Mouse (Mus musculus) embryonic facial prominence, embryonic 10.5 days (tissue): ENCODE results near the gene Ank3. TPM values are rescaled to one million over a fixed set of nuclear protein-coding genes. Genes with fewer than 3 reads are reported as not detected.

Experiments
- DNase-seq: peaks from one replicate; pipeline ENCODE4 v3.0.0-alpha.2; 2017; ENCODE audit warnings: low spot score
- H3K27ac ChIP-seq: fragments of 300-500 bp; sonication (generic); replicated peaks from 2 replicates; pipeline ENCODE4 v1.5.1; 2016; ENCODE audit warnings: mild to moderate bottlenecking
- H3K27me3 ChIP-seq: fragments of 300-500 bp; sonication (generic); replicated peaks from 2 replicates; pipeline ENCODE4 v1.6.1; 2016; ENCODE audit warnings: low read depth, mild to moderate bottlenecking; ENCODE audit not compliant: poor library complexity, severe bottlenecking
- H3K36me3 ChIP-seq: fragments of 300-500 bp; sonication (generic); replicated peaks from 2 replicates; pipeline ENCODE4 v1.6.1; 2016; ENCODE audit warnings: mild to moderate bottlenecking, moderate library complexity
- H3K4me1 ChIP-seq: fragments of 300-500 bp; sonication (generic); 2 replicates; pipeline ENCODE4 v1.6.1; 2016
- H3K4me3 ChIP-seq: fragments of 300-500 bp; sonication (generic); 2 replicates; pipeline ENCODE4 v1.5.1; 2016; ENCODE audit warnings: mild to moderate bottlenecking, moderate library complexity
- H3K9me3 ChIP-seq: fragments of 300-500 bp; sonication (generic); 2 replicates; pipeline ENCODE4 v1.6.1; 2016; ENCODE audit warnings: mild to moderate bottlenecking
- WGBS: fragments of 180-500 bp; shearing (Covaris S2); methylation state at CpG from one replicate; pipeline ENCODE4 v1.1.7; 2016; 5-methylcytosine and 5-hydroxymethylcytosine counted together
- polyA plus RNA-seq: library from polyadenylated mRNA; unstranded; fragments of >200 nt; fragmentation: Nextera tagmentation; extraction: Ambion mirVana; gene quantifications from 2 replicates; pipeline ENCODE4 v1.2.1, GENCODE M21; 2016

The Ank3 gene
- polyA plus RNA-seq, 1 experiment from 2014 or later: 36.9 TPM

- no peak overlapping the region for H3K27ac ChIP-seq
- peaks cover 2% of the 10 kb centered on the region; the same call in 1 of the 2 replicates for H3K9me3 ChIP-seq
- no peaks in the 10 kb centered on the region for H3K36me3 ChIP-seq
- H3K4me3 ChIP-seq: no peak overlapping the region
- H3K4me1 ChIP-seq: no peaks in the 10 kb centered on the region
- H3K27me3 ChIP-seq: no peaks in the 10 kb centered on the region
- DNase-seq: no peak
- WGBS: 65% methylated on average over 10 of the region's 10 CpGs
These were observed 24.6 kb upstream of the Ank3 start for GRCm38 (mm10) chr10:69373796-69374550.

GRCm38 (mm10) chr10:69375154-69375553 lies 23.4 kb upstream of the Ank3 start:
- Histone ChIP-seq H3K9me3 (peaks cover 2% of the 10 kb centered on the region; the same call in 1 of the 2 replicates), H3K36me3 (no peaks in the 10 kb centered on the region), H3K4me1 (no peaks in the 10 kb centered on the region), H3K27me3 (no peaks in the 10 kb centered on the region), H3K4me3 (no peak overlapping the region), H3K27ac (no peak overlapping the region)
- no peak for DNase-seq
- WGBS: 54% methylated on average over 7 of the region's 7 CpGs

- no peaks in the 10 kb centered on the region for H3K36me3 ChIP-seq
- DNase-seq: no peak
- no peak overlapping the region for H3K27ac ChIP-seq
- H3K4me1 ChIP-seq: peaks cover 19% of the 10 kb centered on the region
- no peaks in the 10 kb centered on the region for H3K9me3 ChIP-seq
- WGBS: 98% methylated on average over 1 of the region's 1 CpGs
- no peak overlapping the region for H3K4me3 ChIP-seq
- no peaks in the 10 kb centered on the region for H3K27me3 ChIP-seq
These were observed 15.4 kb upstream of the Ank3 start for GRCm38 (mm10) chr10:69383186-69383585.

GRCm38 (mm10) chr10:69384640-69385039 lies 13.9 kb upstream of the Ank3 start:
- Histone ChIP-seq H3K36me3 (no peaks in the 10 kb centered on the region), H3K4me1 (peaks cover 19% of the 10 kb centered on the region), H3K27me3 (no peaks in the 10 kb centered on the region), H3K4me3 (no peak overlapping the region), H3K9me3 (no peaks in the 10 kb centered on the region), H3K27ac (no peak overlapping the region)
- 63% methylated on average over 11 of the region's 11 CpGs for WGBS
- no peak for DNase-seq

- H3K27me3 ChIP-seq: no peaks in the 10 kb centered on the region
- no peak overlapping the region for H3K4me3 ChIP-seq
- peaks cover 19% of the 10 kb centered on the region for H3K4me1 ChIP-seq
- H3K27ac ChIP-seq: no peak overlapping the region
- no peak for DNase-seq
- H3K36me3 ChIP-seq: no peaks in the 10 kb centered on the region
- WGBS: 86% methylated on average over 8 of the region's 8 CpGs
- no peaks in the 10 kb centered on the region for H3K9me3 ChIP-seq
These were observed 13.4 kb upstream of the Ank3 start for GRCm38 (mm10) chr10:69385136-69385535.

- no peaks in the 10 kb centered on the region for H3K27me3 ChIP-seq
- no peak for DNase-seq
- H3K27ac ChIP-seq: no peak overlapping the region
- H3K4me1 ChIP-seq: peaks cover 19% of the 10 kb centered on the region
- no peaks in the 10 kb centered on the region for H3K9me3 ChIP-seq
- WGBS: 80% methylated on average over 8 of the region's 8 CpGs
- H3K36me3 ChIP-seq: no peaks in the 10 kb centered on the region
- no peak overlapping the region for H3K4me3 ChIP-seq
These were observed 11.8 kb upstream of the Ank3 start for GRCm38 (mm10) chr10:69386767-69387166.

- Histone ChIP-seq H3K27ac (no peak overlapping the region), H3K4me3 (no peak overlapping the region), H3K27me3 (peaks cover 2% of the 10 kb centered on the region), H3K36me3 (no peaks in the 10 kb centered on the region), H3K4me1 (peaks cover 11% of the 10 kb centered on the region), H3K9me3 (no peaks in the 10 kb centered on the region)
- 88% methylated on average over 4 of the region's 4 CpGs for WGBS
- DNase-seq: no peak
These were observed 9.1 kb upstream of the Ank3 start for GRCm38 (mm10) chr10:69389511-69389910.

- H3K27ac ChIP-seq: peak overlapping the region; percentile 67; the same call in 1 of the 2 replicates
- no peaks in the 10 kb centered on the region for H3K36me3 ChIP-seq
- no peaks in the 10 kb centered on the region for H3K9me3 ChIP-seq
- WGBS: 1% methylated on average over 26 of the region's 26 CpGs
- peaks cover 78% of the 10 kb centered on the region for H3K27me3 ChIP-seq
- DNase-seq: peak; percentile 48
- H3K4me3 ChIP-seq: peak overlapping the region; percentile 76
- peaks cover 26% of the 10 kb centered on the region for H3K4me1 ChIP-seq
These were observed 293 bp upstream of the Ank3 start for GRCm38 (mm10) chr10:69398197-69398762.

GRCm38 (mm10) chr10:69399814-69400385 lies 1.3 kb downstream of the Ank3 start:
- H3K27me3 ChIP-seq: peaks cover 72% of the 10 kb centered on the region
- no peaks in the 10 kb centered on the region for H3K9me3 ChIP-seq
- H3K27ac ChIP-seq: no peak overlapping the region
- DNase-seq: peak; percentile 50
- 3% methylated on average over 17 of the region's 17 CpGs for WGBS
- H3K4me3 ChIP-seq: peak overlapping the region; percentile 76
- peaks cover 26% of the 10 kb centered on the region for H3K4me1 ChIP-seq
- H3K36me3 ChIP-seq: no peaks in the 10 kb centered on the region

GRCm38 (mm10) chr10:69405431-69405830 lies 6.9 kb downstream of the Ank3 start:
- Histone ChIP-seq H3K9me3 (no peaks in the 10 kb centered on the region), H3K4me1 (peaks cover 2% of the 10 kb centered on the region), H3K4me3 (no peak overlapping the region), H3K27ac (no peak overlapping the region), H3K27me3 (peaks cover 17% of the 10 kb centered on the region), H3K36me3 (no peaks in the 10 kb centered on the region)
- 80% methylated on average over 4 of the region's 4 CpGs for WGBS
- no peak for DNase-seq

- Histone ChIP-seq H3K4me3 (no peak overlapping the region), H3K27ac (no peak overlapping the region), H3K4me1 (no peaks in the 10 kb centered on the region), H3K36me3 (no peaks in the 10 kb centered on the region), H3K27me3 (no peaks in the 10 kb centered on the region), H3K9me3 (no peaks in the 10 kb centered on the region)
- WGBS: 68% methylated on average over 12 of the region's 12 CpGs
- no peak for DNase-seq
These were observed 16.3 kb downstream of the Ank3 start for GRCm38 (mm10) chr10:69414888-69415287.

- no peaks in the 10 kb centered on the region for H3K9me3 ChIP-seq
- H3K36me3 ChIP-seq: no peaks in the 10 kb centered on the region
- DNase-seq: no peak
- no peak overlapping the region for H3K27ac ChIP-seq
- WGBS: 92% methylated on average over 8 of the region's 8 CpGs
- H3K4me1 ChIP-seq: no peaks in the 10 kb centered on the region
- no peak overlapping the region for H3K4me3 ChIP-seq
- no peaks in the 10 kb centered on the region for H3K27me3 ChIP-seq
These were observed 20.1 kb downstream of the Ank3 start for GRCm38 (mm10) chr10:69418716-69419115.

GRCm38 (mm10) chr10:69420306-69420705 lies 21.7 kb downstream of the Ank3 start:
- DNase-seq: no peak
- Histone ChIP-seq H3K4me1 (no peaks in the 10 kb centered on the region), H3K36me3 (no peaks in the 10 kb centered on the region), H3K4me3 (no peak overlapping the region), H3K27ac (no peak overlapping the region), H3K9me3 (no peaks in the 10 kb centered on the region), H3K27me3 (no peaks in the 10 kb centered on the region)
- 85% methylated on average over 6 of the region's 6 CpGs for WGBS
